Mouse (Mus musculus) adrenal gland, adult (tissue): ENCODE measurements at regions not wholly inside any gene's neighbourhood (a gene's known extent, or its start where the extent isn't known, plus 50 kb on each side); places are given as distances from the start of the nearest gene placed in this dataset.

Source experiments
- DNase-seq, 2 experiments: peaks; one replicate each; pipeline ENCODE4 v3.0.0; 2022 to 2023; ENCODE audit warnings: low spot score in 1 of 2; ENCODE audit not compliant: inconsistent age in 2 of 2

- no peak for DNase-seq
These were observed 280.1 kb downstream of the Slc4a3 start for GRCm38 (mm10) chr1:75826202-75826601.

- no peak for DNase-seq
These were observed 287.2 kb downstream of the Slc4a3 start for GRCm38 (mm10) chr1:75833071-75833830.

GRCm38 (mm10) chr1:75834361-75834760, 288.3 kb downstream of the Slc4a3 start:
- no peak for DNase-seq

GRCm38 (mm10) chr1:75839551-75840223, 293.6 kb downstream of the Slc4a3 start:
- no peak for DNase-seq

- DNase-seq = no peak
These were observed 296.3 kb downstream of the Slc4a3 start for GRCm38 (mm10) chr1:75842396-75842795.

- DNase-seq = no peak
These were observed 297.3 kb downstream of the Slc4a3 start for GRCm38 (mm10) chr1:75843326-75843725.

- no peak for DNase-seq
These were observed 298.1 kb downstream of the Slc4a3 start for GRCm38 (mm10) chr1:75844123-75844522.

- DNase-seq = no peak
These were observed 298.5 kb downstream of the Slc4a3 start for GRCm38 (mm10) chr1:75844529-75844928.

- DNase-seq = no peak
These were observed 298.9 kb downstream of the Slc4a3 start for GRCm38 (mm10) chr1:75844981-75845380.

- DNase-seq = no peak
These were observed 299.9 kb downstream of the Slc4a3 start for GRCm38 (mm10) chr1:75845771-75846535.

GRCm38 (mm10) chr1:75847681-75848080, 301.6 kb downstream of the Slc4a3 start:
- no peak for DNase-seq

- DNase-seq = no peak
These were observed 302.4 kb downstream of the Slc4a3 start for GRCm38 (mm10) chr1:75848436-75848835.

GRCm38 (mm10) chr1:75850131-75850530, 304.1 kb downstream of the Slc4a3 start:
- no peak for DNase-seq

GRCm38 (mm10) chr1:75858551-75859255, 312.6 kb downstream of the Slc4a3 start:
- DNase-seq = no peak

GRCm38 (mm10) chr1:75862757-75863156, 316.7 kb downstream of the Slc4a3 start:
- DNase-seq = no peak

GRCm38 (mm10) chr1:75866556-75866955, 320.5 kb downstream of the Slc4a3 start:
- no peak for DNase-seq

- DNase-seq = no peak
These were observed 323.3 kb downstream of the Slc4a3 start for GRCm38 (mm10) chr1:75869414-75869813.

- no peak for DNase-seq
These were observed 323.8 kb downstream of the Slc4a3 start for GRCm38 (mm10) chr1:75869846-75870245.

GRCm38 (mm10) chr1:75873911-75874310, 327.8 kb downstream of the Slc4a3 start:
- no peak for DNase-seq

- DNase-seq = no peak
These were observed 331.1 kb downstream of the Slc4a3 start for GRCm38 (mm10) chr1:75877209-75877608.

- DNase-seq = no peak
These were observed 339.6 kb downstream of the Slc4a3 start for GRCm38 (mm10) chr1:75885632-75886031.
